Mouse (Mus musculus): Measurements from ENCODE around the gene Afmid. TPM values are rescaled to one million over a fixed set of nuclear protein-coding genes. Genes with fewer than 3 reads are reported as not detected.

Gene Afmid
- total RNA-seq, 2 experiments from 2014 or later: 4.7 to 6.1 TPM

- no peak for DNase-seq (ENCODE audit: low spot score in 2 of 2)
These were observed 52.4 kb downstream of the Afmid start for GRCm38 (mm10) chr11:117877917-117878745.

- DNase-seq (ENCODE audit: low spot score in 2 of 2): no peak
These were observed 53.2 kb downstream of the Afmid start for GRCm38 (mm10) chr11:117878892-117879291.

GRCm38 (mm10) chr11:117879676-117880075 is 54.0 kb downstream of the Afmid start:
- no peak for DNase-seq (ENCODE audit: low spot score in 2 of 2)

- no peak for DNase-seq (ENCODE audit: low spot score in 2 of 2)
These were observed 54.7 kb downstream of the Afmid start for GRCm38 (mm10) chr11:117880336-117880976.

GRCm38 (mm10) chr11:117880977-117881358 is 55.2 kb downstream of the Afmid start:
- DNase-seq (ENCODE audit: low spot score in 2 of 2): no peak

- no peak for DNase-seq (ENCODE audit: low spot score in 2 of 2)
These were observed 56.1 kb downstream of the Afmid start for GRCm38 (mm10) chr11:117881787-117882186.

GRCm38 (mm10) chr11:117882208-117882607 is 56.5 kb downstream of the Afmid start:
- no peak for DNase-seq (ENCODE audit: low spot score in 2 of 2)

DNA sequence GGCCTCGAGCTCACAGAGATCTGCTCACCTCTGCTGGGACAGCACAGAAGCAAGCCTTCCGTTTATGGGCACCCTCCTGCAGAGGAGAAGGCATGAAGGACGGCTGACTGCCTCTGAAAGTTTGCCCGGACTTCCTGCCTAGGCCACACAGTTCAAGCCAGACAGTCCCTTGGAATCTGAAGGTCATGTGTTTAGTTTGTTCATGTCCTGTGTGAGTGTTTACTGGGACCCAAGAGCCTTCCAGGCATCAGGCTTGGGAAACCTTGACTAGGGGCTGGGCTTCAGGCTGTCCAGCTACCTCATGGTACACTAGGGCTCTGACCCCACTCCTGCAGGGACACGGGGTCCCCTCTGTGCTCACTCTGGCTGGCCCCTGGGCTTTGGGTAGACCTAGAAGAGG is 60.3 kb downstream of the Afmid start:
- no peak for DNase-seq (ENCODE audit: low spot score in 2 of 2)

DNA sequence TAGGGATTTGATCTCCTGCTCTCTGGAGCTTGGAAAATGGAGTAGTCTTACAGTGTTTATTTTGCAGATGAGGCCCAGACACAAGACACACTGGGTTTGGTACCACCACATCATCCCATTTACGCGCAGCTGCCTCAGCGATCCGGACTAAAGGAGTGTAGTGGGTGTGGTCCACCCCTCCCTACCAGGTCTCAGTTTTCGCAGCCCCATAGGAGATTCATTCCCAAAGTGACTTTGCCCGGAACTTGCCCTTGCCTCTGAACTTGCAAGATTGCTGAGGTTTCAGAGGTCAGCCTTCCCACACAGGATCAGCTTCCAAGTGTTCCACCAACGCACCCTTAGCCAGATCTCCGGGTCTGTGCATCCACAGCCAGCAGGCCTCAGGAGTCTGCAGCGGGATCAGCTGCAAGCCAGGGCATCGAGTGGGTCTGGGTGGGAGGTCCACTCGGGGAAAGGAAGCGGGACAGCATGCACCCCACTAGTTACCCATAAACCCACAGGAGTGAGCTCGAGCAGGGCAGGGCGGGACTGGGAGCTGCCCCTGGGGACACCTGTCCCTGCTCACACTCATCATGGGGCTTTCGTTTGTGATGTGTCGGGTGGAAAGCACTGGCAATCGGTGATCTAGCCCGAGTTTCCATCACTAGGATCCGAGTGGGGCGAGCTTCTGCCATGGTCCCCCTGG is 62.6 kb downstream of the Afmid start:
- DNase-seq (ENCODE audit: low spot score in 2 of 2): no peak

GRCm38 (mm10) chr11:117888853-117889822 is 63.4 kb downstream of the Afmid start:
- DNase-seq (ENCODE audit: low spot score in 2 of 2): no peak

Other genes starting within 250 kb of the Afmid start
- 10 to 100 TPM; 20.4 to 24.5 TPM for gene Tnrc6c, start 171.6 kb upstream of the Afmid start, total RNA-seq (2021)
- gene Tmc8, start 43.8 kb upstream of the Afmid start, total RNA-seq (2021): 1 to 10 TPM; 3.2 to 4.3 TPM
- gene Tmc6, start 43.7 kb upstream of the Afmid start, total RNA-seq (2021): 10 to 100 TPM; 24.1 to 27.0 TPM
- gene 6030468B19Rik, start 28.3 kb upstream of the Afmid start, total RNA-seq (2021): not detected
- gene Gm20708, start 16.3 kb upstream of the Afmid start, total RNA-seq (2021): under 1 TPM in 1 of 2 experiments, not detected in 1; 0.80 TPM
- 100 to 1,000 TPM in 1 of 2 experiments, 10 to 100 TPM in 1; 65.4 to 101 TPM for gene Syngr2, start 16.3 kb upstream of the Afmid start, total RNA-seq (2021)
- 1 to 10 TPM; 2.2 to 3.8 TPM for gene Tk1, start 168 bp downstream of the Afmid start, total RNA-seq (2021)
- 1 to 10 TPM in 1 of 2 experiments, under 1 TPM in 1; 0.61 to 1.2 TPM for gene Birc5, start 23.3 kb downstream of the Afmid start, total RNA-seq (2021)
- not detected for gene Tmem235, start 34.8 kb downstream of the Afmid start, total RNA-seq (2021)
- gene Tha1, start 47.6 kb downstream of the Afmid start, total RNA-seq (2021): 10 to 100 TPM in 1 of 2 experiments, 1 to 10 TPM in 1; 9.4 to 13.0 TPM
- 1 to 10 TPM; 4.2 to 5.6 TPM for gene Socs3, start 144.1 kb downstream of the Afmid start, total RNA-seq (2021)
- 10 to 100 TPM; 47.8 to 65.5 TPM for gene Pgs1, start 160.4 kb downstream of the Afmid start, total RNA-seq (2021)

Data from adrenal gland, adult 18-20 months (tissue).